Mouse (Mus musculus) cerebellum, adult 11 months (tissue): ENCODE data around the gene Pik3c2a.

Experiments used
- DNase-seq: peaks from one replicate; pipeline ENCODE4 v3.0.0; 2022

The Pik3c2a gene

GRCm38 (mm10) chr7:116290559-116290958 lies 152.7 kb downstream of the Pik3c2a start:
- no peak for DNase-seq

GRCm38 (mm10) chr7:116288996-116289395 lies 154.3 kb downstream of the Pik3c2a start:
- DNase-seq: no peak

DNA sequence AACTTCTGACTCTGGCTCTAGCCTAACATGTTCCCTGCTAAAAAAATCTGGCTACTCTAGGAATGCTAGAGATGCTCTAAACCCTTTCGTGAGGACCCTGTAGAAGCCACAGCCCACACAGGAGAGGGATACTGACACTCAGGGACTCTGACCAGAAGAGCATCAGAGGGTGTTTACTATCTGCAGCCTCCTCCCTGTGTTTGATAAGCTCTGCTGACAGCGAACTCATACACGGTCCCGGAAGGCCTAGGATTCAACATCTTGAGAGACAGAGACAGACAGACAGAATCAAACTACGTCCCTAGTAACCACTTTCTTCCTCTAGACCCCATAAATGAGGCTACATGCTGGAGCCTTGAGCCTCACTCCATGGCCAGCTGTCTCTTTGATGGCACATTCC lies 155.3 kb downstream of the Pik3c2a start:
- DNase-seq: no peak
